Mouse (Mus musculus) heart, adult 2 months (tissue): Measurements from ENCODE around the gene Gabarap. TPM values are rescaled to one million over a fixed set of nuclear protein-coding genes. Genes with fewer than 3 reads are reported as not detected.

Experiments
- DNase-seq, 2 experiments: peaks; one replicate each; pipeline ENCODE4 v3.0.0; 2021
- H3K27ac ChIP-seq: fragments of 200-600 bp; 2 replicates; pipeline ENCODE4 v1.8.1; 2022
- H3K27me3 ChIP-seq: fragments of 200-500 bp; 2 replicates; pipeline ENCODE4 v1.6.1; 2012; ENCODE audit warnings: mild to moderate bottlenecking, low read length, inconsistent platforms, mixed read lengths; ENCODE audit not compliant: control insufficient read depth, insufficient read depth
- H3K36me3 ChIP-seq: fragments of 200-500 bp; 2 replicates; pipeline ENCODE4 v1.6.1; 2012; ENCODE audit warnings: low read length, inconsistent platforms; ENCODE audit not compliant: control insufficient read depth, insufficient read depth
- H3K4me1 ChIP-seq: fragments of 200-500 bp; 2 replicates; pipeline ENCODE4 v1.6.1; 2011; ENCODE audit warnings: low read length; ENCODE audit not compliant: control insufficient read depth, insufficient read depth
- H3K4me3 ChIP-seq: fragments of 200-600 bp; 2 replicates; pipeline ENCODE4 v1.8.1; 2022
- H3K79me2 ChIP-seq: fragments of 200-500 bp; replicated peaks from 2 replicates; pipeline ENCODE4 v1.6.1; 2012; ENCODE audit warnings: mild to moderate bottlenecking, inconsistent platforms, low read length, moderate library complexity, mixed read lengths; ENCODE audit not compliant: control insufficient read depth, insufficient read depth
- H3K9ac ChIP-seq: fragments of 200-500 bp; 2 replicates; pipeline ENCODE4 v1.6.1; 2012; ENCODE audit warnings: low read depth, mild to moderate bottlenecking, control low read depth, inconsistent platforms, low read length, mixed read lengths
- CTCF ChIP-seq: fragments of 200-600 bp; IDR thresholded peaks from 2 replicates; pipeline ENCODE4 v1.8.1; 2022; ENCODE audit warnings: antibody characterized with exemption, mild to moderate bottlenecking, moderate library complexity
- EP300 ChIP-seq: fragments of 200-500 bp; IDR thresholded peaks from 2 replicates; pipeline ENCODE4 v1.6.1; 2011; ENCODE audit warnings: low read depth, low read length, control low read depth; ENCODE audit not compliant: insufficient read depth
- POLR2A ChIP-seq: fragments of 200-500 bp; IDR thresholded peaks from 2 replicates; pipeline ENCODE4 v1.6.1; 2011; ENCODE audit warnings: mild to moderate bottlenecking, low read depth, low read length, control low read depth; ENCODE audit not compliant: insufficient read depth
- WGBS: fragments of 180-500 bp; shearing (Covaris S2); methylation state at CpG from one replicate; pipeline ENCODE4 v1.1.7; 2018; 5-methylcytosine and 5-hydroxymethylcytosine counted together
- intact Hi-C: fragments of 180-260 bp; cut with DNase I; formaldehyde crosslinking; loops from one replicate; pipeline ENCODE4 v1.15.1; 2025
- polyA plus RNA-seq: library from polyadenylated mRNA; depleted of rRNA; stranded (reverse); fragments of >200 nt; gene quantifications from 2 replicates; pipeline ENCODE4 v1.2.3, GENCODE M21; 2012
- total RNA-seq, 2 experiments: library from RNA; stranded (reverse); gene quantifications; 2 replicates each; pipeline ENCODE4 v1.2.3; 2021

Gabarap gene
- total and polyA plus RNA-seq, 3 experiments = 284 to 469 (median 340) TPM

DNA sequence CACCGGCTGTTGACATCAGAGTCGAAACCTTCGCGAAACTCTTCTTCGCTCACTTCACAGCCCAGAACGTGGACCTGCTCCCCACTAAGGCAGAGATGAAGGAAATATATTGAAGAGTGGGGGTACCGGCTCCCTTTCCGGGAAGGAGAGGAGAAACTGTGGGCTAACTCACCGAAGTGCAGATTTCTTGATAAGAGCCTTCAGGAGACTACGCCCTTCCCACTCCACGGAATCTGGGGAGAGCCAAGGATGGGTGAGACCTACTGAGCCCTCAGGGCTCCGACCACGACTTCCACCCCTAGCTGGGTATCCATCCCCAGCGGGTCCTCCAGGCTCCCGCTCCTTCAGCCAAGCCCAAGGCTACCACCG is 11.1 kb upstream of the Gabarap start:
- intact Hi-C loops = loop anchor here (2.0 kb wide), 1 partner anchor 15 kb away; the partner anchor contains the start of gene Phf23
- H3K9ac ChIP-seq = peak overlapping the region; percentile 62
- no peaks in the 10 kb centered on the region for H3K27me3 ChIP-seq
- H3K27ac ChIP-seq = peak overlapping the region; percentile 90
- TF ChIP-seq POLR2A (no peak), EP300 (no peak), CTCF (no peak)
- 0 out of 2 replicates have a peak, but pooled peaks cover 1% of the 10 kb centered on the region for H3K79me2 ChIP-seq
- peak overlapping the region; percentile 85 for H3K4me3 ChIP-seq
- peaks cover 3% of the 10 kb centered on the region for H3K36me3 ChIP-seq
- WGBS = 3% methylated on average over 16 of the region's 16 CpGs
- H3K4me1 ChIP-seq = peaks cover 5% of the 10 kb centered on the region
- DNase-seq = no peak

DNA sequence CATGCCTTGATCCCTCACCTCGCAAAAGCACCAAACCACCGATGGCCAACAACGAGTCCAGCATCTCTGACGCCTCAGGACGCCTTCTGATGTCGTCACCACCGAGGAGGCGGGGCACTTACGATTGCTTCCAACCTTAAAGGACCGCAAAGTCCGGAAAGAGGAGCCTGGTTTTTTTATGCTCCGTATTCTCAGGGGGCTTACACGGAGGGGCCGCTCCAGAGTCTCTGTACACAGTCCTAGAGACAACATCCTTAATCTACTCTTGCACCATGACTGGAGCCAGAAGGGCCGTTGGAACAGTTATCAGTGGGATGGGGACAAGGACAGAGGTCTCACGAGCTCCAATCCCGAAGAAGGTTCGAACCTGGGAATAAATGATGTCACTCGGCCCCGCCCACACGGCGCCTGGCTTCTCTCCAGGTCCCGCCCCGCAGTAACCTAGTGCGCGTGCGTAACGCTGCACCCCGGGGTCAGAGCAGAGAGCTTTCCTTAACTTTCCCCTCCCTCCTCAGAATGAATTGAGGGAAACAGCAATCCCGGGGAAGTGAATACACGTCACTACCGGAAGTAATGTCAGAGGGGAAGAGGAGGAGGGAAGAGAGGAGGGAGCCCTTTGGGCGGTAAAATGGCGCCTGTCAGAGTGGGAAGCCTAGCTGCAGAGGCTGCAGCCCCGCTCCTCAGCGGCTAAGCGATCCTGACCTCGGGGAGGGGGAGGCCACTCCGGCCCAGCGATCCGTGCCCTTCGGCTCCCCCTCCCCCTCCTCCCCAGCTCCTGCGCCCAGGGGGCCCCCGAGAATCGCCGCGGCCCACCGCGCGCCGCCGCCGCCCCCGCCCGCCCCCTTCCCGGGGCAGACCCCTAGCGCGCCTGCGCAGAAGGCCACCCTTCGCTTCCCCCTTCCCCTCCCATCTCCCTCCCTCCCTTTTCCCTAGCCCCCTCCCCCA is 10.5 kb upstream of the Gabarap start:
- Histone ChIP-seq H3K4me3 (peak overlapping the region; percentile 85), H3K36me3 (peaks cover 3% of the 10 kb centered on the region), H3K27ac (peak overlapping the region; percentile 90), H3K4me1 (peaks cover 5% of the 10 kb centered on the region), H3K79me2 (0 out of 2 replicates have a peak, but pooled peaks cover 1% of the 10 kb centered on the region), H3K9ac (peak overlapping the region; percentile 91), H3K27me3 (no peaks in the 10 kb centered on the region)
- TF ChIP-seq EP300 = peak; percentile 56; the same call in 1 of the 2 replicates
- peak; percentile 88 for TF ChIP-seq POLR2A
- no peak for TF ChIP-seq CTCF
- peak; percentile 97 to 99 for DNase-seq
- intact Hi-C loops = loop anchor here (2.0 kb wide), 1 partner anchor 14 kb away; the partner anchor contains the start of gene Phf23
- WGBS = under 1% methylated on average over 41 of the region's 60 CpGs

DNA sequence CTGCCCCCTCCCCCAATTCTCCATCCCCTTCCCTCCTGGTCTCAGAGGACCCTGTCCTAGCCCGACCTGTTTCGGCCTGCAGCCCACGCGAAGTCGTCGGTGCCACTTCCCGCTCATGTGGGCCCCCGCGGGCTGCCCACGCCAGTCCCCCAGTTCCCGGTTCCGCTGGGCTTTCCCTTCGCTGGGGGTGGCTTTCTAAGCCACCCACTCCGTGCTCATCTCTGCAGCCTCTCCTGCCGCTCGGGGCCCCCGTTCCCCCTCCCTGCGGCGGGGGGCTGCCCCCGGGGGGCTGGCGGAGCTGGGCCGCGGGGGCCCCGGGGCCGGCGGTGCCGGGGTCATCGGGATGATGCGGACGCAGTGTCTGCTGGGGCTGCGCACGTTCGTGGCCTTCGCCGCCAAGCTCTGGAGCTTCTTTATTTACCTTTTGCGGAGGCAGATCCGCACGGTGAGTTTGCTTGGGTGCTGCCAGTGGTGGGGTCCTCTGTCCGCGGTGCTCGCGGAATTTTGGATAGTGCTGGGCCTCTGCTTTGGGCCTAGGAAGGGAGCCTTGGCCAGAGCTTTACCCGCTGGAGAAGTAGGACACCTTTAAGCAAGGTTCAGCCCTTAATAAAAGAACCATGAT is 9.7 kb upstream of the Gabarap start, which contains the start of gene Ctdnep1:
Gene Ctdnep1, plus strand, starts transcription at position 16 of the 622 bp plus-strand sequence.
- Histone ChIP-seq H3K27ac (peak within 1 kb of the TSS; percentile 90), H3K79me2 (0 out of 2 replicates have a peak, but pooled peaks cover 1% of the 10 kb centered on the region), H3K36me3 (peaks cover 3% of the 10 kb centered on the region), H3K4me3 (peak within 1 kb of the TSS; percentile 85), H3K9ac (peak within 1 kb of the TSS; percentile 91), H3K27me3 (no peaks in the 10 kb centered on the region), H3K4me1 (peaks cover 5% of the 10 kb centered on the region)
- TF ChIP-seq CTCF = no peak
- TF ChIP-seq EP300 = no peak
- TF ChIP-seq POLR2A = no peak
- no peak for DNase-seq
- intact Hi-C loops = loop anchor here (2.0 kb wide), 1 partner anchor 14 kb away; the partner anchor contains the start of gene Phf23
- under 1% methylated on average over 41 of the region's 43 CpGs for WGBS

DNA sequence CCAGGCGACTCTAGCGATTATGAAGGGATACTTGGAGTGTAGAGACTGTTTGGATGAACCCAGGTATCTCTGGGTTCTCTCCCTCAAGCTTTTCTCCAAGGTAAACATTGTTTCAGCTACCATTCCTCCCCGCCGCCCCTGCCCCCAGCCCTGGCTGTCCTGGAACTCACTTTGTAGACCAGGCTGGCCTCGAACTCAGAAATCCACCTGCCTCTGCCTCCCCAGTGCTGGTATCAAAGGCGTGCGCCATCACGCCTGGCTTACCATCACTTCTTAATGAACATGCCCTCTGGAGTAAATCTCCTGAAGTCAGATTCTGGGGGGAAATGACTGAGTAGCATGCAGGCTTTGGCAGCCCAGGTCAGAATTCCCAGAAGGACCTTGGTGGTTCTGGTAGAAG is 8.7 kb upstream of the Gabarap start, which contains the start of gene Elp5:
Gene Elp5, minus strand, starts transcription at position 293 of the 400 bp plus-strand sequence.
- intact Hi-C loops = no loop called here
- peak within 1 kb of the TSS; percentile 91 for H3K9ac ChIP-seq
- H3K36me3 ChIP-seq = peaks cover 3% of the 10 kb centered on the region
- H3K27me3 ChIP-seq = no peaks in the 10 kb centered on the region
- H3K27ac ChIP-seq = peak within 1 kb of the TSS; percentile 90
- no peak for TF ChIP-seq POLR2A
- TF ChIP-seq EP300 = no peak
- H3K4me3 ChIP-seq = peak within 1 kb of the TSS; percentile 85
- DNase-seq = no peak
- 0 out of 2 replicates have a peak, but pooled peaks cover 1% of the 10 kb centered on the region for H3K79me2 ChIP-seq
- H3K4me1 ChIP-seq = peaks cover 5% of the 10 kb centered on the region
- 30% methylated on average over 8 of the region's 8 CpGs for WGBS

DNA sequence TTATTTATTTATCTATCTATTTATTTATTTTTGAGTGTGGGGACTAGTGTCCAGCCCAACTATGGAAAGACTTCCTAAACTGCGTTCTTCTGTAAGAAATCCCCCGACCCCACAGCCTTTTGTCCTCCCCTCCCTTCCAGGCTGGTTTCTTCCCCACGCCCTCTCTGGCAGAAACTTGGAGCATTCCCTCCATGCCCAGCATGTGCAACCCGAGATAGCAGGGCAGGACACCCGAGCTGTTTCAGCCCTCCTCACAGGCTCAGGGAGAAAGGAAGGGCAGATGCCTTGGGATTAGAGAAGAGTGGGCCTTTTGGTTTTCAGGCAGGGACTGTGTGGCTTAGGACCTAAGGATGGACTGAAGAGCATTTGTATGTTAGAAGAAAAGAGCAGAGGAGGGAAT is 8.1 kb upstream of the Gabarap start:
- DNase-seq = peak in 1 of 2 experiments; percentile 60
- no peak for TF ChIP-seq EP300
- no peak for TF ChIP-seq POLR2A
- TF ChIP-seq CTCF = no peak
- 0 out of 2 replicates have a peak, but pooled peaks cover 1% of the 10 kb centered on the region for H3K79me2 ChIP-seq
- no peaks in the 10 kb centered on the region for H3K27me3 ChIP-seq
- peak overlapping the region; percentile 50 for H3K9ac ChIP-seq
- H3K36me3 ChIP-seq = peaks cover 3% of the 10 kb centered on the region
- intact Hi-C loops = no loop called here
- 19% methylated on average over 5 of the region's 5 CpGs for WGBS
- peak overlapping the region; percentile 90 for H3K27ac ChIP-seq
- peaks cover 5% of the 10 kb centered on the region for H3K4me1 ChIP-seq
- no peak overlapping the region; the same call in 1 of the 2 replicates for H3K4me3 ChIP-seq
